Mouse (Mus musculus) embryonic facial prominence, embryonic 11.5 days (tissue): ENCODE data around the gene Btbd7. TPM values are rescaled to one million over a fixed set of nuclear protein-coding genes. Genes with fewer than 3 reads are reported as not detected.

Experiments used
- ATAC-seq: fragments of 200-750 bp; cut with Nextera tagmentation; replicated peaks from 2 replicates; pipeline ENCODE4 v1.8.0; 2017; ENCODE audit warnings: low read depth; ENCODE audit not compliant: insufficient number of reproducible peaks, low FRiP score, low TSS enrichment
- DNase-seq: peaks from one replicate; pipeline ENCODE4 v3.0.0-alpha.2; 2015; ENCODE audit warnings: low spot score
- H3K27ac ChIP-seq: fragments of 300-500 bp; sonication (generic); replicated peaks from 2 replicates; pipeline ENCODE4 v1.5.1; 2014; ENCODE audit warnings: mild to moderate bottlenecking, low read depth, low read length, control low read depth
- H3K27me3 ChIP-seq: fragments of 300-500 bp; sonication (generic); 2 replicates; pipeline ENCODE4 v1.6.1; 2014; ENCODE audit warnings: mild to moderate bottlenecking, low read length, moderate library complexity, mixed read lengths; ENCODE audit not compliant: control insufficient read depth, insufficient read depth
- H3K36me3 ChIP-seq: fragments of 300-500 bp; sonication (generic); replicated peaks from 2 replicates; pipeline ENCODE4 v1.6.1; 2014; ENCODE audit warnings: low read depth, mild to moderate bottlenecking, low read length, moderate library complexity, mixed read lengths; ENCODE audit not compliant: control insufficient read depth, insufficient read depth
- H3K4me1 ChIP-seq: fragments of 300-500 bp; sonication (generic); 2 replicates; pipeline ENCODE4 v1.6.1; 2014; ENCODE audit warnings: low read length, mixed read lengths; ENCODE audit not compliant: control insufficient read depth, insufficient read depth
- H3K4me2 ChIP-seq: fragments of 300-500 bp; sonication (generic); 2 replicates; pipeline ENCODE4 v1.6.1; 2014; ENCODE audit warnings: low read depth, mild to moderate bottlenecking, control low read depth, low read length, moderate library complexity
- H3K4me3 ChIP-seq: fragments of 300-500 bp; sonication (generic); 2 replicates; pipeline ENCODE4 v1.5.1; 2014; ENCODE audit warnings: low read depth, low read length, control low read depth
- H3K9ac ChIP-seq: fragments of 300-500 bp; sonication (generic); replicated peaks from 2 replicates; pipeline ENCODE4 v1.6.1; 2014; ENCODE audit warnings: mild to moderate bottlenecking, control low read depth, low read length
- H3K9me3 ChIP-seq: fragments of 300-500 bp; sonication (generic); replicated peaks from 2 replicates; pipeline ENCODE4 v1.6.1; 2016; ENCODE audit warnings: mild to moderate bottlenecking, low read length, inconsistent platforms, mixed read lengths; ENCODE audit not compliant: control insufficient read depth
- WGBS: fragments of 180-500 bp; shearing (Covaris S2); extraction: QIAGEN DNeasy Blood & Tissue Kit; methylation state at CpG from one replicate; pipeline ENCODE4 v1.1.7; 2014; 5-methylcytosine and 5-hydroxymethylcytosine counted together
- polyA plus RNA-seq: library from polyadenylated mRNA; unstranded; fragments of >200 nt; fragmentation: Nextera tagmentation; extraction: Ambion mirVana; gene quantifications from 2 replicates; pipeline ENCODE4 v1.2.1, GENCODE M21; 2014

Btbd7 gene
- polyA plus RNA-seq, 1 experiment from 2014 or later, result 21.0 TPM

- Histone ChIP-seq H3K4me3 (peak overlapping the region; percentile 92), H3K27me3 (no peaks in the 10 kb centered on the region), H3K36me3 (no peaks in the 10 kb centered on the region), H3K4me1 (no peaks in the 10 kb centered on the region), H3K27ac (peak overlapping the region; percentile 92), H3K9me3 (no peaks in the 10 kb centered on the region), H3K4me2 (peak overlapping the region; percentile 74), H3K9ac (peak overlapping the region; percentile 94)
- peak; percentile 64 for DNase-seq
- peak; percentile 82 for ATAC-seq
- 0% methylated on average over 39 of the region's 70 CpGs for WGBS
Measured at GRCm38 (mm10) chr12:102877301-102878030, 805 bp downstream of the Btbd7 start.

GRCm38 (mm10) chr12:102870527-102870926, 7.7 kb downstream of the Btbd7 start:
- no peaks in the 10 kb centered on the region for H3K27me3 ChIP-seq
- no peak overlapping the region for H3K4me2 ChIP-seq
- H3K4me3 ChIP-seq, result no peak overlapping the region
- H3K9ac ChIP-seq, result no peak overlapping the region
- no peak overlapping the region for H3K27ac ChIP-seq
- 95% methylated on average over 1 of the region's 1 CpGs for WGBS
- H3K36me3 ChIP-seq, result no peaks in the 10 kb centered on the region
- DNase-seq, result no peak
- ATAC-seq, result no peak
- H3K9me3 ChIP-seq, result no peaks in the 10 kb centered on the region
- no peaks in the 10 kb centered on the region for H3K4me1 ChIP-seq

GRCm38 (mm10) chr12:102869802-102870201, 8.5 kb downstream of the Btbd7 start:
- H3K9me3 ChIP-seq, result no peaks in the 10 kb centered on the region
- no peak for ATAC-seq
- WGBS, result 97% methylated on average over 2 of the region's 2 CpGs

GRCm38 (mm10) chr12:102860806-102861205, 17.5 kb downstream of the Btbd7 start:
- Histone ChIP-seq H3K9ac (no peak overlapping the region), H3K27ac (no peak overlapping the region), H3K4me2 (no peak overlapping the region), H3K4me1 (no peaks in the 10 kb centered on the region), H3K36me3 (no peaks in the 10 kb centered on the region), H3K27me3 (no peaks in the 10 kb centered on the region), H3K4me3 (no peak overlapping the region), H3K9me3 (no peaks in the 10 kb centered on the region)
- ATAC-seq, result no peak
- no peak for DNase-seq

More at GRCm38 (mm10) chr12:102869802-102870201, 8.5 kb downstream of the Btbd7 start:
- Histone ChIP-seq H3K4me1 (no peaks in the 10 kb centered on the region), H3K4me2 (no peak overlapping the region), H3K36me3 (no peaks in the 10 kb centered on the region), H3K4me3 (no peak overlapping the region), H3K27me3 (no peaks in the 10 kb centered on the region), H3K9ac (no peak overlapping the region), H3K27ac (no peak overlapping the region)
- no peak for DNase-seq

- ATAC-seq (no peak), DNase-seq (no peak)
- Histone ChIP-seq H3K4me1 (no peaks in the 10 kb centered on the region), H3K27me3 (no peaks in the 10 kb centered on the region), H3K4me3 (no peak overlapping the region), H3K27ac (no peak overlapping the region), H3K9me3 (no peaks in the 10 kb centered on the region), H3K4me2 (no peak overlapping the region), H3K9ac (no peak overlapping the region), H3K36me3 (no peaks in the 10 kb centered on the region)
- 96% methylated on average over 9 of the region's 9 CpGs for WGBS
Measured at GRCm38 (mm10) chr12:102838271-102838670, 40.0 kb downstream of the Btbd7 start.

- Histone ChIP-seq H3K27me3 (no peaks in the 10 kb centered on the region), H3K4me3 (no peak overlapping the region), H3K9ac (no peak overlapping the region), H3K4me1 (no peaks in the 10 kb centered on the region), H3K27ac (no peak overlapping the region), H3K36me3 (no peaks in the 10 kb centered on the region), H3K9me3 (no peaks in the 10 kb centered on the region), H3K4me2 (no peak overlapping the region)
- DNase-seq (peak; percentile 3), ATAC-seq (no peak)
- 66% methylated on average over 1 of the region's 1 CpGs for WGBS
Measured at GRCm38 (mm10) chr12:102832746-102833300, 45.4 kb downstream of the Btbd7 start.

GRCm38 (mm10) chr12:102831888-102832287, 46.4 kb downstream of the Btbd7 start:
- no peak overlapping the region for H3K9ac ChIP-seq
- ATAC-seq (no peak), DNase-seq (no peak)
- H3K4me2 ChIP-seq, result no peak overlapping the region
- no peak overlapping the region for H3K4me3 ChIP-seq
- no peaks in the 10 kb centered on the region for H3K9me3 ChIP-seq
- no peak overlapping the region for H3K27ac ChIP-seq
- H3K4me1 ChIP-seq, result no peaks in the 10 kb centered on the region
- no peaks in the 10 kb centered on the region for H3K27me3 ChIP-seq
- H3K36me3 ChIP-seq, result no peaks in the 10 kb centered on the region
- 94% methylated on average over 1 of the region's 1 CpGs for WGBS

- WGBS, result 87% methylated on average over 1 of the region's 1 CpGs
- no peaks in the 10 kb centered on the region for H3K9me3 ChIP-seq
- no peak overlapping the region for H3K4me3 ChIP-seq
- ATAC-seq, result no peak
- no peak overlapping the region for H3K9ac ChIP-seq
- no peak for DNase-seq
- no peak overlapping the region for H3K27ac ChIP-seq
- H3K4me1 ChIP-seq, result no peaks in the 10 kb centered on the region
- H3K27me3 ChIP-seq, result no peaks in the 10 kb centered on the region
- H3K4me2 ChIP-seq, result no peak overlapping the region
- no peaks in the 10 kb centered on the region for H3K36me3 ChIP-seq
Measured at GRCm38 (mm10) chr12:102827119-102827518, 51.2 kb downstream of the Btbd7 start.
